Mouse (Mus musculus): ENCODE measurements around the gene Mapk12.
A peak's percentile ranks its signal among the peaks of the same experiment; 100 is the strongest.

- TF ChIP-seq CHD1 (IDR thresholded peaks at IDR 0.05; ENCODE audit: low read depth, low read length) (no peak), EP300 (IDR thresholded peaks at IDR 0.05; ENCODE audit: low read length) (0 out of 2 replicates have a peak, but pooled peaks have one; percentile 30), POLR2A (IDR thresholded peaks at IDR 0.05; ENCODE audit: low read depth, low read length) (peak; percentile 84), NELFE (IDR thresholded peaks at IDR 0.05; ENCODE audit: low read depth, low read length) (peak; percentile 82), TCF12 (IDR thresholded peaks at IDR 0.05; ENCODE audit: low read depth, low read length) (no peak; the same call in 1 of the 2 replicates), MAFK (IDR thresholded peaks at IDR 0.05; ENCODE audit: insufficient replicate concordance, low read length) (no peak), MYC (IDR thresholded peaks at IDR 0.05; ENCODE audit: low read depth, low read length) (0 out of 2 replicates have a peak, but pooled peaks have one; percentile 36), SMC3 (IDR thresholded peaks at IDR 0.05; ENCODE audit: low read depth, low read length) (peak; percentile 35; the same call in 1 of the 2 replicates), CHD2 (IDR thresholded peaks at IDR 0.05; ENCODE audit: low read length) (0 out of 2 replicates have a peak, but pooled peaks have one; percentile 10), USF1 (IDR thresholded peaks at IDR 0.05; ENCODE audit: low read depth, low read length) (no peak), ELF1 (IDR thresholded peaks at IDR 0.05; ENCODE audit: low read depth, low read length) (peak; percentile 92), RCOR1 (conservative IDR thresholded peaks at IDR 0.05; ENCODE audit: low read depth, low read length) (no peak), POLR2AphosphoS2 (IDR thresholded peaks at IDR 0.05; ENCODE audit: low read depth, low read length) (peak; percentile 38; the same call in 1 of the 2 replicates)
Observed at GRCm38 (mm10) chr15:89128382-89129350, 11.8 kb downstream of the Mapk12 start, which contains the start of gene Hdac10.

Data from CH12.LX (cell line).